Mouse (Mus musculus) monocyte, adult 2 months (primary cell): ENCODE results near the gene Sf3b2.
"Not testable (repeated sequence)": the region's sequence is repeated elsewhere in the genome, so short reads cannot be mapped to it uniquely, and the experiment has no call there.

Experiments
- DNase-seq, 2 experiments: peaks; one replicate each; pipeline ENCODE4 v3.0.0; 2022; ENCODE audit warnings: low spot score in 2 of 2, low read depth in 1 of 2

Gene Sf3b2

DNA sequence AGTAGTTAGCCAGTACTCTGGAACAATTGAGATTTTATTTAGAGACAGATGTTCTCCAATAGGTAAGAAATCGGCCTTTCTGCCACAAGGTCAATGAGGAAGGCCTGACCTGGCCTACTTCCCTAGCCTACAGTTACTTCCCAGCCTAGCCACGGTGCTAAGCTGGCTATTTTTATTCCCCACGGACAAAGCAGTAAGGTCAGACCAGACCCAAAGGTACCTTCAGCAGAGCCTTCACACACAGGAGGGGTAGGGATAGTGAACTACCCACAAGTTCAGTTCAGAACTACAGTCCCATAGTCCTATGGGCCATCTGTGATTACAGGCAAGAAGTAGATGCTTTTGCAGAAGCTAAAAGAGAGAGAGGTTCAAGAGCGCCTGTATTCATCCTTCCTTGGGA, 21.3 kb downstream of the Sf3b2 start:
- DNase-seq = no peak

GRCm38 (mm10) chr19:5272801-5273733, 22.2 kb downstream of the Sf3b2 start, which contains the start of gene Pacs1:
Pacs1 (minus strand) TSS chr19:5273119.
- DNase-seq = peak; percentile 48 to 72

DNA sequence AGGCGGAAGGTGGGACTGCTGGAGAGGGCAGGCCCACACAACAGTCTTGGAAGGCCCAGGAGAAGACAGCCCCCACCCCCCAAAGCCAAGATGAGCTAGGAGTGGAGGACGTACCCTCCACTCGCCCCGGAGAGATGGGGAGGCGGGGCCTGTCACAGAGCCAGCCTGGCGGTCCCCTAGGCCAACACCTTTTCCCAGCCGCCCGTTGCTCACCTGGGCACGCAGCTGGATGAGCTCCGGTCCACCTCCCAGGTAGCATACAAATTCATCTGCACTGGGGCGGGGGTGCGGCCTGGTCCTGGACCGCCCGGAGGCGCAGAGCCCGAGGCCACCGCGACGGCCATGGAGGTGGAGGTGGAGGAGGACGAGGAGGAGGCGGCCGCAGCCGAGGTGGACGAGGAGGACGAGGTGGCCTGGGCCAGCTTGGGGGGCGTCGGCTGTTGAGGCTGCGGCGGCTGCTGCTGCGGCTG, 22.9 kb downstream of the Sf3b2 start:
- DNase-seq = no peak

- DNase-seq = no peak
Observed at GRCm38 (mm10) chr19:5271430-5271829, 23.8 kb downstream of the Sf3b2 start.

GRCm38 (mm10) chr19:5269392-5269791, 25.9 kb downstream of the Sf3b2 start:
- DNase-seq = no peak

GRCm38 (mm10) chr19:5268875-5269274, 26.4 kb downstream of the Sf3b2 start:
- no peak for DNase-seq

DNA sequence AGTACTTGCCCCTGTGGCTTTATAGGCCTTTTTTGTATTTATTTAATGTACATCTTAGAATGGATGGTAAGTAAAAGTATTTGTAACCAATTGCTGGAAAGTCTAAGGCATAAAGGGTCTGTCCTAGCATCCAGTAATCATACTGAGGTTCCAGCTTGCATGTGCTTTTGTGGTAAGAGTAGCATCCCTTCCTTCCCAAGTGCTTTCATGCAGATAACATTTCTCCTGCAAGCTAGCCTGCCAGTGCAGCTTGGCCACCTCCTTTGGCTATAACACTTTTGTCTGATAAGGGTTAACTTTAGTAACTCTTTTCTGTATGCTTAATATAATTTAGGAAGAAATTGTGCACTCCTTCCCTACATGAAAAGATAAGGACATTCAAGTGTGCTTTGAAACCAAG, 27.2 kb downstream of the Sf3b2 start:
- DNase-seq = no peak

DNA sequence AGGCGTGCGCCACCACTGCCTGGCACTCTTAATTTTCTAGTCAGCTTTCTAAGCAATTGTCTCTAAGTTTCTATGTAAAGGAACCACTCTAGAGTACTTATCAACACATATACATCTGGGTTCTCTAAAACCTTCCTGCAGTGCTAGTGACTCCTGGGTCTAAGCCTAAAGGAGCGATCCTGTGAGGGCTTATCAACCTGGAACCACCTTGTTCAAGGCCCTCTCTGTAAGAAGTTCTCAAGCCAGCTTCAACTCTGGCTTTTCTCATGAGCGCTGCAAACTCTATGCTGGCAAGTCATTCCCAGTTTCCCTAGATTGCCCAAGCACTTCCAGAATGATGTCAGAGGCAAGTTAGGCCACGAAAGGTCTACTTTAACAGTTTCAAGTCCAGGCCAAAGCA, 28.2 kb downstream of the Sf3b2 start:
- DNase-seq = no peak

GRCm38 (mm10) chr19:5257140-5257539, 38.1 kb downstream of the Sf3b2 start:
- peak in 1 of 2 experiments; percentile 13 for DNase-seq

DNA sequence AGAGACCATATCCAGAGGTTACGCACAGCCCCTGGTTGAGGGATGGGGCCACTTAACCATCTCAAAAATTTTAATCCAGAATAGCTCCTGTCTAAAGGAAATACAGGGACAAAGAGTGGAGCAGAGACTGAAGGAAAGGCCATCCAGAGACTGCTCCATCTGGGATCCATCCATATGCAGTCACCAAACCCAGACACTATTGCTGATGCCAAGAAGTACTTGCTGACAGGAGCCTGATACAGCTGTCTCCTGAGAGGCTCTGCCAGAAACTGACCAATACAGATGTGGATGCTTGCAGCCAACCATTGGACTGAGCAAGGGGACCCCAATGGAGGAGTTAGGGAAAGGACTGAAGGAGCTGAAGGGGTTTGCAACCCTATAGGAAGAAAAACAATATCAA, 58.3 kb downstream of the Sf3b2 start:
- DNase-seq = not testable (repeated sequence)

GRCm38 (mm10) chr19:5232696-5233095, 62.6 kb downstream of the Sf3b2 start:
- DNase-seq = no peak

GRCm38 (mm10) chr19:5230110-5230509, 65.1 kb downstream of the Sf3b2 start:
- no peak for DNase-seq

DNA sequence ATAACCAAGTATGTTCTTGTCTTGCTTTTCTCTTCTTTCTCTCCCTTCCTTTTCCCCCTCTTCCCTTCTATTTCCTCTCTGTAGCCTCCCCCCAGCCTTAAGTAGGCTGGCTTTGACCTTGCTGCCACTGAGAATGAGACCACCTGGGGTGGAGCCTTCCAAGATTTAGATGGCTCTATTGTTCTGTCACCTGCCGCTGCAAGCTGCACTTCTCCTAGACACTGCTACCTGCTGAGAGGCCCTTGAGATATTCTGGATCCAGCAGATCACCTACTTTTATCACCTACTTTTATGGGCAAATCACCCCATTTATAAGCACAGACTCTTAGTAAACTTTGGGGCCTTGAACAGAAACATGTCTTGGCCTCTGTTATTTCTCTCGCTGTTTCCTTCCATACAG, 70.6 kb downstream of the Sf3b2 start:
- no peak for DNase-seq

- DNase-seq = no peak
Observed at GRCm38 (mm10) chr19:5224077-5224476, 71.2 kb downstream of the Sf3b2 start.
